Mouse (Mus musculus) embryonic stem cell, embryonic (primary cell): ENCODE data around the gene Tmem223.

Source experiments
- CTCF ChIA-PET, 4 experiments: fragments of 300-600 bp in 2 of 4; fragments of 350-600 bp in 2 of 4; sonication (Branson Sonifier 250); formaldehyde crosslinking; loops; one replicate each; lab custom pipeline; 2022; ENCODE audit warnings: inconsistent platforms in 2 of 4; lab: Charles Lee
- POLR2A ChIA-PET, 4 experiments: fragments of 300-600 bp in 2 of 4; fragments of 350-600 bp in 2 of 4; sonication (Branson Sonifier 250); formaldehyde crosslinking; loops; one replicate each; lab custom pipeline; 2022; ENCODE audit warnings: antibody characterized with exemption in 4 of 4, inconsistent platforms in 1 of 4; lab: Charles Lee

Gene Tmem223

GRCm38 (mm10) chr19:8770567-8771270, at the start of gene Tmem223:
TSS of gene Tmem223 (plus strand) at chr19:8770996.
- POLR2A ChIA-PET: interaction anchor here (0.6 to 27.6 kb wide), 48 partner anchors 8 to 310 kb away, joined by 3 to 801 read pairs (median 6); partner anchors contain the start of genes 1810009A15Rik (in 3 of the 4), Eef1g (in 3 of the 4), Gm49416 (in 3 of the 4) and Nxf1 (in 3 of the 4)
- CTCF ChIA-PET: interaction anchor here in 2 of 4 experiments (0.5 to 1.4 kb wide), 2 partner anchors 10 to 29 kb away, joined by 3 to 5 read pairs; no protein-coding TSS in a partner anchor

GRCm38 (mm10) chr19:8721378-8721777, 49.4 kb upstream of the Tmem223 start:
- CTCF ChIA-PET: interaction anchor here in 3 of 4 experiments (0.6 to 2.7 kb wide), 3 partner anchors 8 to 95 kb away, joined by 4 to 39 read pairs (median 7); no protein-coding TSS in a partner anchor
- POLR2A ChIA-PET: interaction anchor here (0.7 to 31.6 kb wide), 34 partner anchors 0 to 1157 kb away, joined by 3 to 1732 read pairs (median 14); partner anchors contain the start of genes 1700092M07Rik (in 3 of the 4), Nxf1 (in 3 of the 4), Stx5a (in 3 of the 4) and 1810009A15Rik (in 2 of the 4)

GRCm38 (mm10) chr19:8722021-8722420, 48.8 kb upstream of the Tmem223 start:
- CTCF ChIA-PET: interaction anchor here in 3 of 4 experiments (0.5 to 2.7 kb wide), 4 partner anchors 8 to 39 kb away, joined by 5 to 39 read pairs (median 7); no protein-coding TSS in a partner anchor
- POLR2A ChIA-PET: interaction anchor here (0.6 to 31.6 kb wide), 72 partner anchors 0 to 1946 kb away, joined by 3 to 1732 read pairs (median 7); partner anchors contain the start of genes 1700092M07Rik (in 3 of the 4), Nxf1 (in 3 of the 4), Stx5a (in 3 of the 4) and 1810009A15Rik (in 2 of the 4)

- CTCF ChIA-PET: interaction anchor here (0.6 to 2.7 kb wide), 10 partner anchors 9 to 244 kb away, joined by 3 to 39 read pairs (median 4); partner anchors contain the start of genes Eef1g (in 1 of the 4) and Stx5a (in 1 of the 4)
- POLR2A ChIA-PET: interaction anchor here (0.6 to 31.6 kb wide), 253 partner anchors 1 to 1781 kb away, joined by 3 to 1732 read pairs (median 5); partner anchors contain the start of genes Zbtb3 (in 4 of the 4), 1700092M07Rik (in 3 of the 4), AC129217.1 (in 3 of the 4) and B3gat3 (in 3 of the 4)
Measured at GRCm38 (mm10) chr19:8722559-8722906, 48.3 kb upstream of the Tmem223 start.

GRCm38 (mm10) chr19:8722907-8723573, 47.8 kb upstream of the Tmem223 start, which contains the start of gene Slc3a2:
TSS of gene Slc3a2 (minus strand) at chr19:8723369.
- ChIA-PET POLR2A (interaction anchor here (0.6 to 31.6 kb wide), 284 partner anchors 1 to 1894 kb away, joined by 3 to 1732 read pairs (median 5); partner anchors contain the start of genes Zbtb3 (in 4 of the 4), 1700092M07Rik (in 3 of the 4), AC129217.1 (in 3 of the 4) and B3gat3 (in 3 of the 4)), CTCF (interaction anchor here (0.6 to 2.7 kb wide), 10 partner anchors 9 to 244 kb away, joined by 3 to 39 read pairs (median 4); partner anchors contain the start of genes Eef1g (in 1 of the 4) and Stx5a (in 1 of the 4))

- CTCF ChIA-PET: interaction anchor here in 3 of 4 experiments (0.8 to 2.7 kb wide), 8 partner anchors 10 to 243 kb away, joined by 3 to 39 read pairs (median 4); partner anchors contain the start of genes Eef1g (in 1 of the 3) and Stx5a (in 1 of the 3)
- POLR2A ChIA-PET: interaction anchor here (0.6 to 31.6 kb wide), 228 partner anchors 2 to 1893 kb away, joined by 3 to 1732 read pairs (median 6); partner anchors contain the start of genes 1700092M07Rik (in 3 of the 4), Eef1g (in 3 of the 4), Ganab (in 3 of the 4) and Gng3 (in 3 of the 4)
Measured at GRCm38 (mm10) chr19:8723574-8724346, 47.0 kb upstream of the Tmem223 start.

GRCm38 (mm10) chr19:8724392-8724791, 46.4 kb upstream of the Tmem223 start:
- ChIA-PET CTCF (no interaction called here), POLR2A (interaction anchor here (0.7 to 31.6 kb wide), 37 partner anchors 3 to 1666 kb away, joined by 3 to 1732 read pairs (median 13); partner anchors contain the start of genes Nxf1 (in 4 of the 4), 1700092M07Rik (in 3 of the 4), Stx5a (in 3 of the 4) and 1810009A15Rik (in 2 of the 4))

- POLR2A ChIA-PET: interaction anchor here (0.5 to 31.6 kb wide), 60 partner anchors 3 to 1356 kb away, joined by 3 to 1732 read pairs (median 9); partner anchors contain the start of genes 1700092M07Rik (in 4 of the 4), Nxf1 (in 4 of the 4), Stx5a (in 4 of the 4) and 1810009A15Rik (in 3 of the 4)
Measured at GRCm38 (mm10) chr19:8725081-8725613, 45.6 kb upstream of the Tmem223 start.

GRCm38 (mm10) chr19:8726609-8727390, 44.0 kb upstream of the Tmem223 start:
- ChIA-PET POLR2A (interaction anchor here (0.6 to 31.6 kb wide), 65 partner anchors 5 to 1219 kb away, joined by 3 to 1732 read pairs (median 9); partner anchors contain the start of genes 1700092M07Rik (in 4 of the 4), Stx5a (in 4 of the 4), Taf6l (in 4 of the 4) and 1810009A15Rik (in 3 of the 4)), CTCF (interaction anchor here in 1 of 4 experiments (0.7 to 2.6 kb wide), 2 partner anchors 9 kb away, joined by 3 to 21 read pairs; no protein-coding TSS in a partner anchor)

More at GRCm38 (mm10) chr19:8725081-8725613, 45.6 kb upstream of the Tmem223 start:
- CTCF ChIA-PET: no interaction called here

GRCm38 (mm10) chr19:8727495-8728114, 43.2 kb upstream of the Tmem223 start:
- POLR2A ChIA-PET: interaction anchor here (0.6 to 31.6 kb wide), 81 partner anchors 6 to 1401 kb away, joined by 3 to 1732 read pairs (median 5); partner anchors contain the start of genes 1700092M07Rik (in 4 of the 4), Stx5a (in 4 of the 4), Taf6l (in 4 of the 4) and Tmem179b (in 4 of the 4)
- CTCF ChIA-PET: interaction anchor here in 1 of 4 experiments (1.2 to 2.6 kb wide), 2 partner anchors 9 to 11 kb away, joined by 4 to 21 read pairs; no protein-coding TSS in a partner anchor

GRCm38 (mm10) chr19:8728335-8729099, 42.3 kb upstream of the Tmem223 start:
- ChIA-PET CTCF (interaction anchor here in 1 of 4 experiments (0.7 to 2.6 kb wide), 4 partner anchors 10 to 45 kb away, joined by 3 to 21 read pairs (median 4); no protein-coding TSS in a partner anchor), POLR2A (interaction anchor here (0.6 to 31.6 kb wide), 87 partner anchors 5 to 1402 kb away, joined by 3 to 1732 read pairs (median 5); partner anchors contain the start of genes 1700092M07Rik (in 4 of the 4), Stx5a (in 4 of the 4), Taf6l (in 4 of the 4) and Nxf1 (in 3 of the 4))

- CTCF ChIA-PET: interaction anchor here in 1 of 4 experiments (0.9 kb wide), 1 partner anchor 11 kb away, joined by 4 read pairs; the partner anchor contains the start of gene Slc3a2
- POLR2A ChIA-PET: interaction anchor here in 3 of 4 experiments (0.5 to 31.6 kb wide), 9 partner anchors 11 to 39 kb away, joined by 3 to 1732 read pairs (median 5); partner anchors contain the start of genes Slc3a2 (in 3 of the 3), Nxf1 (in 2 of the 3) and Tmem179b (in 1 of the 3)
Measured at GRCm38 (mm10) chr19:8734334-8734733, 36.5 kb upstream of the Tmem223 start.

- CTCF ChIA-PET: no interaction called here
- POLR2A ChIA-PET: interaction anchor here in 3 of 4 experiments (0.6 to 31.6 kb wide), 17 partner anchors 8 to 1417 kb away, joined by 3 to 1732 read pairs (median 5); partner anchors contain the start of genes Slc3a2 (in 3 of the 3), Nxf1 (in 2 of the 3), Hnrnpul2 (in 1 of the 3) and Taf6l (in 1 of the 3)
Measured at GRCm38 (mm10) chr19:8735389-8736159, 35.2 kb upstream of the Tmem223 start, which contains the start of gene Wdr74. TSS of gene Wdr74 (plus strand) at chr19:8735827.
